Mouse (Mus musculus) CH12.LX (cell line): ENCODE measurements around the gene Ms4a10.

ENCODE experiments used
- CTCF ChIP-seq, 2 experiments: IDR thresholded peaks in 1 of 2; conservative IDR thresholded peaks in 1 of 2; 2 replicates each; pipeline ENCODE4 v1.5.1; 2011 to 2012; ENCODE audit warnings: low read depth in 2 of 2, low read length in 2 of 2, improper control_type of control experiment in 1 of 2, inconsistent platforms in 1 of 2, mild to moderate bottlenecking in 1 of 2, moderate library complexity in 1 of 2
- ETS1 ChIP-seq: conservative IDR thresholded peaks from 2 replicates; pipeline ENCODE4 v1.6.1; 2012; ENCODE audit warnings: low read depth, mild to moderate bottlenecking, inconsistent platforms, low read length, improper control_type of control experiment, moderate library complexity
- GABPA ChIP-seq: IDR thresholded peaks from 2 replicates; pipeline ENCODE4 v1.6.1; 2012; ENCODE audit warnings: low read depth, low read length, improper control_type of control experiment, inconsistent platforms; ENCODE audit not compliant: insufficient replicate concordance
- HCFC1 ChIP-seq: IDR thresholded peaks from 2 replicates; pipeline ENCODE4 v1.6.1; 2012; ENCODE audit warnings: low read depth, mild to moderate bottlenecking, inconsistent platforms, low read length, improper control_type of control experiment
- NELFE ChIP-seq: IDR thresholded peaks from 2 replicates; pipeline ENCODE4 v1.6.1; 2011; ENCODE audit warnings: low read depth, low read length, improper control_type of control experiment
- NRF1 ChIP-seq: IDR thresholded peaks from 2 replicates; pipeline ENCODE4 v1.6.1; 2014; ENCODE audit warnings: low read depth, mild to moderate bottlenecking, inconsistent platforms, low read length, improper control_type of control experiment, moderate library complexity
- POLR2A ChIP-seq: IDR thresholded peaks from 2 replicates; pipeline ENCODE4 v1.6.1; 2011; ENCODE audit warnings: low read depth, mild to moderate bottlenecking, improper control_type of control experiment, low read length
- TCF12 ChIP-seq: IDR thresholded peaks from 2 replicates; pipeline ENCODE4 v1.6.1; 2014; ENCODE audit warnings: low read depth, mild to moderate bottlenecking, inconsistent platforms, low read length, improper control_type of control experiment

GRCm38 (mm10) chr19:11022382-11022781 lies 47.9 kb upstream of the Ms4a10 start:
- TF ChIP-seq NELFE: no peak
- TF ChIP-seq POLR2A: no peak
- no peak for TF ChIP-seq HCFC1
- TF ChIP-seq TCF12: no peak
- no peak for TF ChIP-seq GABPA
- no peak for TF ChIP-seq CTCF (conservative IDR thresholded peaks at IDR 0.05 in 1 of 2, IDR thresholded peaks at IDR 0.05 in 1 of 2; ENCODE audit: low read depth in 2 of 2, low read length in 2 of 2)
- no peak for TF ChIP-seq NRF1
- TF ChIP-seq ETS1: no peak
